Mouse (Mus musculus): ENCODE data around the gene Rps27.

Gene Rps27

GRCm38 (mm10) chr3:90231075-90231474 is 17.6 kb upstream of the Rps27 start:
- DNase-seq = no peak

GRCm38 (mm10) chr3:90224331-90224730 is 10.9 kb upstream of the Rps27 start:
- DNase-seq = no peak

- no peak for DNase-seq
Observed at GRCm38 (mm10) chr3:90222941-90223340, 9.5 kb upstream of the Rps27 start.

- DNase-seq = no peak
Observed at GRCm38 (mm10) chr3:90222455-90222854, 9.0 kb upstream of the Rps27 start.

GRCm38 (mm10) chr3:90221123-90221522 is 7.7 kb upstream of the Rps27 start:
- DNase-seq = no peak

- no peak for DNase-seq
Observed at GRCm38 (mm10) chr3:90220531-90220951, 7.1 kb upstream of the Rps27 start.

GRCm38 (mm10) chr3:90220088-90220487 is 6.6 kb upstream of the Rps27 start:
- peak; percentile 81 for DNase-seq

- no peak for DNase-seq
Observed at GRCm38 (mm10) chr3:90215825-90216380, 2.5 kb upstream of the Rps27 start.

GRCm38 (mm10) chr3:90213956-90214684 is 669 bp upstream of the Rps27 start:
- DNase-seq = no peak

- DNase-seq = no peak
Observed at GRCm38 (mm10) chr3:90212723-90213122, 728 bp downstream of the Rps27 start.

GRCm38 (mm10) chr3:90211475-90212398 is 1.7 kb downstream of the Rps27 start:
- no peak for DNase-seq

GRCm38 (mm10) chr3:90209908-90210566 is 3.4 kb downstream of the Rps27 start:
- DNase-seq = no peak

- DNase-seq = no peak
Observed at GRCm38 (mm10) chr3:90208662-90209061, 4.8 kb downstream of the Rps27 start.

GRCm38 (mm10) chr3:90204582-90204981 is 8.9 kb downstream of the Rps27 start:
- DNase-seq = no peak

GRCm38 (mm10) chr3:90203619-90204018 is 9.8 kb downstream of the Rps27 start:
- no peak for DNase-seq

- no peak for DNase-seq
Observed at GRCm38 (mm10) chr3:90202884-90203283, 10.6 kb downstream of the Rps27 start.

- no peak for DNase-seq
Observed at GRCm38 (mm10) chr3:90197548-90197947, 15.9 kb downstream of the Rps27 start.

GRCm38 (mm10) chr3:90195644-90196043 is 17.8 kb downstream of the Rps27 start:
- no peak for DNase-seq

- no peak for DNase-seq
Observed at GRCm38 (mm10) chr3:90194759-90195158, 18.7 kb downstream of the Rps27 start.

GRCm38 (mm10) chr3:90190859-90191510 is 22.5 kb downstream of the Rps27 start:
- DNase-seq = no peak

GRCm38 (mm10) chr3:90183581-90183980 is 29.9 kb downstream of the Rps27 start:
- DNase-seq = no peak

- DNase-seq = no peak
Observed at GRCm38 (mm10) chr3:90179566-90179965, 33.9 kb downstream of the Rps27 start.
